Mouse (Mus musculus) liver, embryonic 14.5 days (tissue): ENCODE measurements around the gene Mybl2. TPM values are rescaled to one million over a fixed set of nuclear protein-coding genes. Genes with fewer than 3 reads are reported as not detected.

Experiments
- ATAC-seq: fragments of 200-750 bp; cut with Nextera tagmentation; 2 replicates; pipeline ENCODE4 v1.8.0; 2017; ENCODE audit warnings: moderate number of reproducible peaks, mild to moderate bottlenecking, moderate library complexity; ENCODE audit not compliant: insufficient read depth
- DNase-seq, 3 experiments: peaks; one replicate each; pipeline ENCODE4 v3.0.0-alpha.2; 2012 to 2013; ENCODE audit warnings: low read depth in 3 of 3, low spot score in 3 of 3
- H3K27ac ChIP-seq: fragments of 300-500 bp; sonication (generic); 2 replicates; pipeline ENCODE4 v1.5.1; 2014; ENCODE audit warnings: moderate library complexity, mild to moderate bottlenecking, control low read depth, inconsistent platforms
- H3K27me3 ChIP-seq: fragments of 300-500 bp; sonication (generic); 2 replicates; pipeline ENCODE4 v1.6.1; 2014; ENCODE audit warnings: mild to moderate bottlenecking, low read length, moderate library complexity; ENCODE audit not compliant: control insufficient read depth, insufficient read depth
- H3K36me3 ChIP-seq: fragments of 300-500 bp; sonication (generic); replicated peaks from 2 replicates; pipeline ENCODE4 v1.6.1; 2014; ENCODE audit warnings: low read depth; ENCODE audit not compliant: control insufficient read depth, insufficient read depth
- H3K4me1 ChIP-seq, 2 experiments: fragments of 200-500 bp in 1 of 2; fragments of 300-500 bp in 1 of 2; sonication (generic) in 1 of 2; replicated peaks; 2 replicates each; pipeline ENCODE4 v1.6.1; 2012 to 2014; ENCODE audit warnings: antibody characterized with exemption in 1 of 2, inconsistent platforms in 1 of 2, low read length in 1 of 2; ENCODE audit not compliant: control insufficient read depth in 2 of 2, insufficient read depth in 2 of 2
- H3K4me2 ChIP-seq: fragments of 300-500 bp; sonication (generic); 2 replicates; pipeline ENCODE4 v1.6.1; 2014; ENCODE audit warnings: low read depth, mild to moderate bottlenecking, control low read depth, moderate library complexity
- H3K4me3 ChIP-seq, 2 experiments: fragments of 200-500 bp in 1 of 2; fragments of 300-500 bp in 1 of 2; sonication (generic) in 1 of 2; 2 replicates each; pipeline ENCODE4 v1.5.1; 2012 to 2014; ENCODE audit warnings: low read depth in 2 of 2, low read length in 2 of 2, mild to moderate bottlenecking in 2 of 2, control low read depth in 1 of 2, inconsistent platforms in 1 of 2, moderate library complexity in 1 of 2; ENCODE audit not compliant: insufficient read depth in 1 of 2
- H3K9ac ChIP-seq: fragments of 300-500 bp; sonication (generic); replicated peaks from 2 replicates; pipeline ENCODE4 v1.6.1; 2014; ENCODE audit warnings: mild to moderate bottlenecking, control low read depth, moderate library complexity
- H3K9me3 ChIP-seq: fragments of 300-500 bp; sonication (generic); 2 replicates; pipeline ENCODE4 v1.6.1; 2016; ENCODE audit warnings: low read length, mixed read lengths; ENCODE audit not compliant: control insufficient read depth
- CTCF ChIP-seq: IDR thresholded peaks from 2 replicates; pipeline ENCODE4 v1.5.1; 2016; ENCODE audit warnings: antibody characterized with exemption, low read depth, control low read depth
- EP300 ChIP-seq: IDR thresholded peaks from 2 replicates; pipeline ENCODE4 v1.6.1; 2016; ENCODE audit warnings: antibody characterized with exemption, low read depth
- WGBS: fragments of 180-500 bp; shearing (Covaris S2); extraction: QIAGEN DNeasy Blood & Tissue Kit; methylation state at CpG from one replicate; pipeline ENCODE4 v1.1.7; 2014; ENCODE audit not compliant: insufficient replicate concordance; 5-methylcytosine and 5-hydroxymethylcytosine counted together
- polyA plus RNA-seq, 2 experiments: library from polyadenylated mRNA; depleted of rRNA in 1 of 2; stranded (reverse) in 1 of 2; unstranded in 1 of 2; fragments of >200 nt; fragmentation: Nextera tagmentation in 1 of 2; extraction: Ambion mirVana in 1 of 2; gene quantifications; 2 replicates each; pipeline versions ENCODE4 v1.2.1 to v1.2.3; 2012 to 2014

The Mybl2 gene
- polyA plus RNA-seq, 2 experiments = 30.8 to 33.7 TPM

DNA sequence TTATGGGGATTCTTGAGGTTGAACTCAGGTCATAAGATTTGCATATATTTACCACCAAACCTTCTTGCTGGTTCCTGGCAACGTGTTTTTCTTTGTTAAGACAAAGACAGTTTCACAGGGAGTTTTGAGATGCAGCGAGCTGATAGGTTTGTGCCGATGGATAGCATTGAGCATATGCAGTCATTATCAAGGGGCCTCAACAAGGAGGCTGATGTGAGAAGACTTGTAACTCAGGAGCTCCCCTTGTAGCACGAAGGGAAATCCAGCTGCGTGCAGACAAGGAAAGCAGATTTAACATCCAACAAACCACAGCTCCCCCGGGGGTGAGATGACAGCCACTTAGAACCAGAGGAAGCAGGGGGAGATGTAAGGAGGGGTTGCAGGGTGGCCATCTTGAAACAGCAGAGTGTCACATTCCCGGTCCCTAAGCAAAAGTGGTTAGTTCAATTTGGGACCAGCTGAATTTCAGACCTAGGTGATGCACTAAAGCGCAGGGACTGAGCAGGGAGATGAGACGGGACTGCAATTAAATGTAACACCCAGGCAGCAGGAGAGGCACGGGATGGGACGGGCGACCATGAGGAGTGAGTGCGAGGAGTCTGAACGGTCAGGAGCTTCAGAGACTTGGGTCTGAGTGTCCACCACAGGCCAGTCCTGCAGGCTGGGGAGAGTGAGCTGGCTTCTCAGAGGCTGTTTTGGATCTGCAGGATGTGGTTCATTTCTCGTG, 66.3 kb downstream of the Mybl2 start:
- H3K36me3 ChIP-seq = no peaks in the 10 kb centered on the region
- DNase-seq (no peak), ATAC-seq (no peak)
- TF ChIP-seq EP300 = no peak
- no peak for TF ChIP-seq CTCF
- H3K4me3 ChIP-seq = no peak overlapping the region
- no peaks in the 10 kb centered on the region for H3K9me3 ChIP-seq
- no peak overlapping the region for H3K9ac ChIP-seq
- peaks cover 0 to 4% of the 10 kb centered on the region in 2 experiments; a peak in 1 of 4 replicates for H3K4me1 ChIP-seq
- H3K27ac ChIP-seq = no peak overlapping the region
- no peak overlapping the region for H3K4me2 ChIP-seq
- 44% methylated on average over 15 of the region's 15 CpGs for WGBS
- H3K27me3 ChIP-seq = no peaks in the 10 kb centered on the region

DNA sequence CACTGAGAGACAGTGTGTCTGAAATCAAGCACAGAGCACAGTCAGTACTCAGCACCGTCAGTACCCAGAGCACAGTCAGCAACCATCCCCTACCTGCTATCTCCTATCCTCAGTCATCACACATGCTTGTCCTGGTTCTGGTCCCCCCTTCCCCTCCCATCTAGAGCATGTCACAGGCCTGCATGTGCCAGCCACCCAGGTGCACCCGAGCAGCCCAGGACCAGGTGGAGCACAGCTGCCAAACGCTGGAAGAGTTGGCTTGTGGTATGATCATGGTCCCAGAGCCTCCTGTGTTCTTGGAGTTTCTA, 66.8 kb downstream of the Mybl2 start:
- H3K27ac ChIP-seq = no peak overlapping the region
- TF ChIP-seq CTCF (no peak), EP300 (no peak)
- H3K27me3 ChIP-seq = no peaks in the 10 kb centered on the region
- H3K4me2 ChIP-seq = no peak overlapping the region
- ATAC-seq = no peak
- H3K9me3 ChIP-seq = no peaks in the 10 kb centered on the region
- WGBS = 59% methylated on average over 3 of the region's 3 CpGs
- peaks cover 0 to 4% of the 10 kb centered on the region in 2 experiments; a peak in 1 of 4 replicates for H3K4me1 ChIP-seq
- no peak for DNase-seq
- H3K9ac ChIP-seq = no peak overlapping the region
- no peaks in the 10 kb centered on the region for H3K36me3 ChIP-seq
- H3K4me3 ChIP-seq = no peak overlapping the region

GRCm38 (mm10) chr2:163122319-163122718, 67.8 kb downstream of the Mybl2 start:
- Histone ChIP-seq H3K9me3 (no peaks in the 10 kb centered on the region), H3K9ac (no peak overlapping the region), H3K27ac (no peak overlapping the region), H3K4me2 (peak overlapping the region; percentile 17; the same call in 1 of the 2 replicates), H3K4me1 (peaks cover 0 to 4% of the 10 kb centered on the region in 2 experiments; a peak in 1 of 4 replicates), H3K4me3 (no peak overlapping the region), H3K27me3 (no peaks in the 10 kb centered on the region), H3K36me3 (no peaks in the 10 kb centered on the region)
- 18% methylated on average over 9 of the region's 9 CpGs for WGBS
- TF ChIP-seq CTCF (no peak), EP300 (no peak)
- peak in 2 of 3 experiments; percentile 9 to 14 for DNase-seq
- ATAC-seq = peak; percentile 66; the same call in 1 of the 2 replicates

DNA sequence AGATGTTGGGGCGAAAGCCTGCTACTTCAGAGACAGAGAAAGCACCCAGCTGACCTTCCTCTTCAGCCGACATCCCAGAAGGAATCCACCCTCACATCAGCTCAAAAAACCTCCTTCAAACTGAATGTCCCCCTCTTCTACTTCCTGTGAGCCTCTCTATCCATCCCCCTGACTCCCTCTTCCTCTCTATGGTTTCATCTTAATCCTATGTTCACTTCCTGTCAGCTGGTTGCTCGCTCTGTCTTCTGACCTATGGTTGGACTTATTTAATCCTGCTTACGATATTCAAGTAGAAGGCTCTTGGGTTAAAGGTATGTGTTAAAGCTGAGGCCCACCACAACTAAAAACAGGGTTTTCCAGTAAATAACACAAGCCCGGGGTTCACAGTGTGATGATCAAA, 69.0 kb downstream of the Mybl2 start:
- Histone ChIP-seq H3K27me3 (no peaks in the 10 kb centered on the region), H3K9me3 (no peaks in the 10 kb centered on the region), H3K4me3 (no peak overlapping the region), H3K4me2 (no peak overlapping the region), H3K4me1 (peaks cover 0 to 4% of the 10 kb centered on the region in 2 experiments; a peak in 1 of 4 replicates), H3K9ac (no peak overlapping the region), H3K36me3 (no peaks in the 10 kb centered on the region), H3K27ac (no peak overlapping the region)
- TF ChIP-seq CTCF (no peak), EP300 (no peak)
- ATAC-seq (no peak), DNase-seq (no peak)
- 54% methylated on average over 5 of the region's 5 CpGs for WGBS

DNA sequence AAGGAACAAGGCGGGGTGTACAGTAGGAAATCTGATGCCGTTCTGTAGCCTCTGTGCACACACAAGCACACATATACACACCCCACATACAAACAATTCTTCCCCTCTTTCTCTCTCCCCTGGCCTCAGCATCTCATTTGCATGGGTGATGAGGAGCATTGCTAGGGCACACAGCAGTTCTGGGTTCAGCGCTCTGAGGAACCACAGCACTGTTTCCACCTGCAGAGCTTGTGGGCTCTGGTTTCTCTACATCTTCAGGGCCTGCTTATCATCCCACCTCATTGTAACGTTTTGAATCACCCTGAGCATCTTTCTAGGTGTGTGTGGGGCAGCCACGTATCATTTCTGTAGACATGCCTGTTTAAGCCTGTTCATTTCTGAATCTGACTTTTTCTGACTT, 76.3 kb downstream of the Mybl2 start:
- ATAC-seq (no peak), DNase-seq (no peak)
- H3K9ac ChIP-seq = no peak overlapping the region
- no peak overlapping the region for H3K4me3 ChIP-seq
- no peak overlapping the region for H3K27ac ChIP-seq
- no peaks in the 10 kb centered on the region for H3K36me3 ChIP-seq
- TF ChIP-seq EP300 = no peak
- no peak for TF ChIP-seq CTCF
- no peak overlapping the region for H3K4me2 ChIP-seq
- no peaks in the 10 kb centered on the region for H3K27me3 ChIP-seq
- 60% methylated on average over 5 of the region's 5 CpGs for WGBS
- H3K4me1 ChIP-seq = no peaks in the 10 kb centered on the region
- H3K9me3 ChIP-seq = no peaks in the 10 kb centered on the region
